Mouse (Mus musculus) erythroblast, adult 5-6 weeks (primary cell): Measurements from ENCODE around the gene Gm5129. TPM values are rescaled to one million over a fixed set of nuclear protein-coding genes. Genes with fewer than 3 reads are reported as not detected.
"Not testable (repeated sequence)": the region's sequence is repeated elsewhere in the genome, so short reads cannot be mapped to it uniquely, and the experiment has no call there.

Experiments used
- ATAC-seq: replicated peaks from 2 replicates; pipeline ENCODE4 v1.8.0; 2016; ENCODE audit warnings: moderate number of reproducible peaks, mild to moderate bottlenecking, moderate TSS enrichment, inconsistent platforms; ENCODE audit not compliant: poor library complexity, low FRiP score, severe bottlenecking
- total RNA-seq, 2 experiments: library from RNA; stranded (forward) in 1 of 2; stranded (reverse) in 1 of 2; fragments of 150-400 nt in 1 of 2; fragments of 200-764, 138-1000 nt in 1 of 2; gene quantifications; 2 replicates each; pipeline versions ENCODE4 v1.2.3 to v1.2.4; 2015 to 2017; ENCODE audit warnings: low replicate concordance in 2 of 2

The Gm5129 gene
- total RNA-seq, 2 experiments from 2014 or later, result not detected

DNA sequence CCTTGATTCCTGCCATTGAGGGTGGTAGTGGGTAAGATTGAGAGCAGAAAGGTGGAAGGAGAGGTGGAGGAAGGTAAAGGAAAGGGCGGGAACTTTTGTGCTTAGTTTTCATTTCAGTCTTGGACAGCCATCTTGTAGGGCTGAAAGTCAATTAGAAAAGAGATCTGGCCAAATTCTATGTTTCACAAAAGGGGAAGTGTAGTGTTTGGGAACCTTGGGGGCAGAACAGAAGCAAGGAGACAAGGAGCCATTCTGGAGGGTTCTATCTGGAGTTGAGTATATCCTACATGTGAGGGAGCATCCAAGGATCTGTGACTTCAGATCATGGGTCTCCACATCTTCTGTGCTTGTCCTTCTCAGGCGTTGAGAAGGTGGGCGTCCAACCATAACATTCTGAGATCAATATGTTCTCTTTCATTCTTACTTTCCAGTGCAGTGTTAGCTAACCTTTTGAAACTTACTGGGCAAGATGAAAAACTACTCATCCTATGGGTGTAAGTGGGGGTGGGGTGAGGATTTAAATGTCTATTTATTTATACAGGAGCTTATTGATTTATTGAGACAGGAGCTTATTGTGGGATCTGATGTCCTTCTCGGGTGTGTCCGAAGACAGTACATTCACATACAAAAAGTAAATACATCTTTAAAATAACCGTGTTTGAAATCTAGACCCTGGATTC is 765 bp downstream of the Gm5129 start:
- 0 out of 2 replicates have a peak, but pooled peaks have one; percentile 1 for ATAC-seq

DNA sequence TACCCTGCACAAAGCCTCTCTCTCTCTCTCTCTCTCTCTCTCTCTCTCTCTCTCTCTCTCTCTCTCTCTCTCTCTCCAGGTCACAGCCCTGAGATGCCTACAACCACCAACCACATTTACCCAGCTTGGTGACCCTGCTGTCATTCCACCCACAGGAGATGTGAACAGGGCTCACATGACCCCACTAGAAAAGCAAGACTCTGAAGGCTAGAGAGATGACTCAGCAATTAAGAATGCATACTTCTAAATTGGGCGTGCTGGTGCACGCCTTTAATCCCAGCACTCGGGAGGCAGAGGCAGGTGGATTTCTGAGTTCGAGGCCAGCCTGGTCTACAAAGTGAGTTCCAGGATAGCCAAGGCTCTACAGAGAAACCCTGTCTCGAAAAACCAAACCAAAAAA is 9.7 kb downstream of the Gm5129 start:
- not testable (repeated sequence) for ATAC-seq

DNA sequence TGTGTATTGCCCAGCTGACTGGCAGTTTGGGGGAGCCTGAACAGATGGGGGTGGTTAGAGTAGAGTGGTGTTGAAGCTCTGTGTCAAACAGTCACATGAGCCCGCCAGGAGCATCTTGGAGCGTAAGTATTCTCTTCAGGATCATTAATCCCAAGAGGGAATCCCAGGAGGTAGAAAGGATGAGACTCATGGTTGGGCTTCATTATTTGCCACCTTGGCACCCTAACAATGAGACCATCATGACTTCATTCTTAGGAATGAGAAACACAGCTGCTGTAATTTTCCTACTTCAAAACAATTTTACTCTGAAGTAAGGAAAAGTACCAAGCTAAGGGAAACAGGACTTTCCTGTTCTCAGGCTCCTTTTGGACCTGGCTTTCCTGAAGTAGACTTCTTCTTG is 10.4 kb downstream of the Gm5129 start:
- no peak for ATAC-seq

DNA sequence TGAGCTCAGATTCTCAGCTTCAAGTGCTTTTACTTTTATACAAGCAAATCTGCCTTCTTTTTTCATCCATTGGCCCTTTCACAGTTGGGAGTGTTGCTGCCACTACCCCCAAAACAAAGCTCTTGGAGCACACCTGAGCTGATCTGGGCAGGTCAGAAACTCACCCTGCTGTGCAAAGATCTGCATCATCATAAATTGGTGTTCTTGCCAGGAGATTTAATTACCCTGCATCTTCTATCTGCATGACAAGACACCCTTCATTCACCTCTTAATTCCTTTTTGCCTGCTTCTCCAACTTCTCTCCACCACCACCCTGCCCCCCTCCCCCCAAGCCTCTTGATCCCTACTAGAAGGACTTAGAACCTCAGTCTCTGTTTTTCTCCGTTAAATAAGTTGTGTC is 14.6 kb downstream of the Gm5129 start:
- ATAC-seq, result no peak

DNA sequence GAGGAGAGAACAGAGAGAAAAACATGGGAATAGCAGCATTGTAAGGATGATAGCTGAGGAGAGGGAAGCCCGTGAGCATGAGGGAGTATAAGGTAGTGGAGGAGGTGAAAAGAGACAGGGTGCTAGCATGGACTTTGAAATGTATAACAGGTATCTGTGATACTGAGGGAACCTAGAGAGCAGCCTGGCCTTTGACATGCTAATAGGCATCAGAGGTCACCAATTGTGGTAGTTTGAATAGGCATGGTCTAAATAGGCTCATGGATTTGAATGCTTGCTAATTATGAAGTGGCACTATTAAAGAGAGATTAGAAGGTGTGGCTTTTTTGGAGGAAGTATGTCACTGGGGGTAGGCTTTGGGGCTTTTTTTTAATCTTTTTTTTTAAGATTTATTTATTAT is 22.8 kb downstream of the Gm5129 start:
- ATAC-seq, result no peak

DNA sequence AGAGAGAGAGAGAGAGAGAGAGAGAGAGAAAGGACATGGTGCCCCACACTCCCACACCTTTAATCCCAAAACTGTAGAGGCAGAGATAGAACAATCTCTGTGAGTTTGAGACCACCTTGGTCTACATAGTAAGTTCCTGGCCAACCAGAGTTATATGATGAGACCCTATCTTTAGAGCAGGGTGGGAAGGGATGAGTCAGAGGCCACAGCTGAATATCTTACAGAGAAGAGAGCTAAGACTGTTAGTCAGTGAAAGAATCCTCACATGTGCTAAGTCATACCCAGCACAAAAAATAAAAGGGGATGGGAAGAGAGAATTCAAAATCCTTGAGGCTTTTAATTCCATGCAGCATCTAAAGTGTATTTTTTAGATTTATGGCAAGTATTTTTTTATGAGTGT is 24.1 kb downstream of the Gm5129 start:
- ATAC-seq, result no peak

DNA sequence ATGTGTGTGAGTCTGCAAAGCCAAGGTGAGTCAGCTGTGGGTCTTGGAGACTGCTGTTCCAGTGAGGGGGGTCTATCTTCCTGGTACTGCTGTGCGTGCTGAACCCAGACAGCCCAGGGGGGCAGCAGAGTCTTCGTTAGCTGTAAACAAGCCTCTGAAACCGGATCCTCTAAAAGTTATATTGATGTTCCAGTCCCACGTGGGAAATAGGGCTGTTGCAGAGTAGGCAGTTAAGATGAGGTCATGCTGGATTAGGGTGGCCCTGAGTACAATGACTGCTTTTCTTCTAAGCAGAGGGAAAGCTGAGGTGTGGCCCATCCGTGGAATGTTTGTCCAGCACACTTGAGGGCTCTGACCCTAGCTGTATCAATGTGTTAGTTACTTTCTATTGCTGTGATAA is 27.5 kb downstream of the Gm5129 start:
- ATAC-seq, result no peak

DNA sequence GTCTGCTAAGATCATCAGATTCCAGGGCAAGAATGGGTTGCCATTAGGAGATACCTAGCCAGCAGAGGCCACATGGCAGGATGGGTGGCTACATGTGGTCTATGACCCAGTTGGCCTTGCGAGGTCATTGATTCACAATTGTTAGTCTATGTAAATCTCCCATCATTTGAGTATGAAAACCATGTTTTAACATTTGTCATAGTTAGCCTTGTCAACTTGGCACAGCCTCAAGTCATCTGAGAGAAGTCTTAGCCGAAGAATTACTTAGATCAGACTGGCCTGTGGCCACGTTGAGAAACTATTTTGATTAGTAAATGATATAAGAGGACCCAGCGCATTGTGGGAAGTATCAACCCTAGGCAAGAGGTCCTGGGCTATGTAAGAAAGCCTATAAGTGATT is 28.5 kb downstream of the Gm5129 start:
- no peak for ATAC-seq

DNA sequence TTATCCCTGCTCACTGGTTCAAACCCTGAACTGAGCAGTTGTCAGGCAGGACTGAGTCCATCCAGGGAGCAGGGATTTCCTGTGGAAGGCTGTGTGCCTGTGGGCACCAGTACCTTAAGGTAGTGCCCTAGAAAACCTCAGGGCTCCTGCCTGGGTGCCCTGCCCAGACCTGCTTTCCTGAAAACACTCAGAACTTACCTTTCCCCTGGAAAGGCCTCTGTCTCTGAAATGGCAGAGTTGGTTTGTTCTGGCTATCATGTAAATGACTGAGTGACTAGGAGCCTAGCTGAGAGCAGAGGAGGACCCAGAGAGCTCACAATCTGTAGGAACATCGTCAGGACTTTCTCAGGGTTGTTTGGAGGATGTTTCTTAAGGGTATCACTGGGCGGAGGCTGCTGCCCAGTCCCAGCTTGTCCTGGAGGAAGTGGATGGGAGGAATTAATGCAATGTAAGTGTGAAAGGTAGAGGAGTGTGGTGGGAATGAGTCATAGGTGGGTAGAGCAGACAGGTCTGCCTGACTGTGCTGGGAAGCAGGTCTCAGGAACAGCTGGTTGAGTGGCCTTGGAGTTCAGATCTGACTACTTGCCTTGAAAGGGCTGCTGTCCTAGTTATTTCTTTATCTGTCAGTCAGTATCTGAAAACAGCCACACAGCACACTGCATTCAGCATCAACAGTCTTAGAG is 36.1 kb downstream of the Gm5129 start:
- ATAC-seq, result no peak

DNA sequence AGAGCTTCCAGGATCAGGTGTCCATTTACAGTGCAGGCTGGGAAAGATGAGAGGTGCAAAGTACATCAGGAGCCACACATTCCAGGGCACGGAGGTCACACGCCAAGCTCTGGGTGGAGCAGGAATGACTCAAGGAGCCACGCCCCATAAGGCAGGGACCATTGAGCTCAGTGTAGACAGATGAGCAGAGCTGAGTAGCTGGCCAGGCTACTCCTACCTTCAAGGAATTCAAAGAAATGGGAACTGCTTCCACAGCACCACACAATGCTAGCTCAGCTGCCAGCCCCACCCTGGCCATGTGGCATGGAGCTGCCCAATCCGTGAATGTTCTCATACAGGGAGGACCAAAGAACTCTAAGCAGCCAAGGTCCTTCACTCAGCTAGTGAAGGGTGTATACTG is 37.2 kb downstream of the Gm5129 start:
- no peak for ATAC-seq

DNA sequence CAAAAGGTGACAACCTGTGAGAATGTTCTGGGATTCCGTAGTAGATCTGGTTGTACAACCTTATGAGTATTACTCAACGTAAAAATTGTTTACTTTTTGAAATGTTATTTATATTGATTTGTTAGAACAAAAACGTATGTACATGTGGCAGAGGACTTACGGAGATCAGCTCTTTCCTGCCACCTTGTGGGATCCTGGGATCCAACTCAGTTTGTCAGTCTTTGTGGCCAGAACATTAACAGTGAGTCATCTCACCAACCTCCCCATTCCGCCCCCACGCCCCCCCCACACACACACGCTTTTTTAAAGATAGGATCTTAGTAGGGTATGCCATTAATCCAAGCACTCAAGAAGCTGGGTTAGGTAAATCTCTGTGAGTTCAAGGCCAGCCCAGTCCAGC is 47.4 kb downstream of the Gm5129 start:
- no peak for ATAC-seq

DNA sequence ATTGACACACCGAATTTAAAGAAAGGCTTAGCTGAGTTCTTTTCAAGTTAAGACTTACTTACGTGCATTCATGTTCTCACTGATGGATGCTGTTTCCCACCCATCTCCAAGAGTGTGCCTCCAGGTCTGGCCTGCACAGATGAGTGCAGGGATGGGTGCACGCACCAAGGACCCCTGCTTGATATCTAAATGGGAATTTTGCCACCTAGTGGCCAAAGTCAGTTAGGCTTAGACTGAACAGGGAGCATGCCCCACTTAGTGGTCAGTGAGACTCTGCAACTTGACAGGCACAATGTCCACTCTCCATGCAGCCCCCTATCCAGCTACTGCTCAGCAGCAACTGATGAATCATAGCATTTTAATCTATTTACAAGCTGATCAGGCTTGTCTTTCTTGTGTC is 48.1 kb downstream of the Gm5129 start:
- ATAC-seq, result peak; percentile 75; the same call in 1 of the 2 replicates

Other genes starting within 250 kb of the Gm5129 start
- gene Ube3c, start 166.7 kb downstream of the Gm5129 start, total RNA-seq (2015; ENCODE audit: low replicate concordance), result 11.3 and 15.6 TPM in 2 replicates
- 12.9 and 16.2 TPM in 2 replicates for gene Ube3c, start 166.7 kb downstream of the Gm5129 start, total RNA-seq (2017; ENCODE audit: low replicate concordance)
- 182 and 214 TPM in 2 replicates for gene Dnajb6, start 248 bp downstream of the Gm5129 start, total RNA-seq (2015; ENCODE audit: low replicate concordance)
- gene Dnajb6, start 248 bp downstream of the Gm5129 start, total RNA-seq (2017; ENCODE audit: low replicate concordance), result 262 and 270 TPM in 2 replicates